Mouse (Mus musculus): ENCODE results near the gene Adprhl1. TPM values are rescaled to one million over a fixed set of nuclear protein-coding genes. Genes with fewer than 3 reads are reported as not detected.

Gene Adprhl1
- 1.6 and 1.9 TPM in 2 replicates for polyA plus RNA-seq (2012; rRNA removed)

GRCm38 (mm10) chr8:13254019-13254418 lies at the start of gene Adprhl1:
Gene Adprhl1 (minus strand): TSS chr8:13254162.

GRCm38 (mm10) chr8:13287692-13288623 lies 34.0 kb upstream of the Adprhl1 start, which contains the start of the genes Dcun1d2 and Tmco3:
Gene Dcun1d2 (minus strand): TSS chr8:13288131.
Gene Tmco3 (plus strand): TSS chr8:13288190.

DNA sequence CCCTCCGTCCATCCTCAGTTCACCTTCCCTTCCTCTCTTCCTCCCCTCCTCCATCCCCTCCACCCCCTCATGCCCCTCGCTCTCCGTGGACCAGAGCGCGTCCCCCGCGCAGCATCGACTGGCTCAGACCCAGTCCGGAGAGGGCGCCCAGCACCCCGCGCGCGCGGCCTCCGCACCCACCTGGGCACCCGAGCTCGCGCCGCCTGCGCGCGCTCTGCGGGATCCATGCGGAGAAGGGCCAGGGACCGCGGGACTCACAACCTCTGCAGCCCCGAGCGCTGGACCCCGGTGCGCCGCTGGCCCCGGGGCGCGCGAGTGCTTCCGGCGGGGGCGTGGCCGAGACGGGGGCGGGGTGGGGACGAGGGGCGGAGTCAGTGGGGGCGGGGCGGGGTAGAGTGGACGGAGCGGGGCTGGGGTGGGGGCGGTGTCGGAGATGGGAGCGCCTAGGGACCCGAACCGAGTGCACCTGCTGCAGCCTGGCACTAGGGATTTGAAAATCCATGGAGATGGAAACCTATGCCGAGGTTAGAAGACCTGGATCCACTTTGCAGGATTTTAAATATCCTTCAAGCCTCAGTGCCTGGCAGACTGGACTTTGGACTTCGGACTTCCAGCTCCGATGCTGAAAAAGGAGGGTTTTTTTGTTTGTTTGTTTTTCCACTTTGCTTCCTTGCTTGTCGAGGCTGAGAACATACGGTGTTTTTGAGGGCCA lies 53.5 kb downstream of the Adprhl1 start, which contains the start of gene Grtp1:
TSS of gene Grtp1 (minus strand) at position 320 of the 712 bp plus-strand sequence.

Other genes with a start within 250 kb of the Adprhl1 start
- gene F7, start 228.1 kb downstream of the Adprhl1 start, polyA plus RNA-seq (2012; rRNA removed), result 0.46 and 0.48 TPM in 2 replicates
- 1.9 and 5.1 TPM in 2 replicates for gene F10, start 216.9 kb downstream of the Adprhl1 start, polyA plus RNA-seq (2012; rRNA removed)
- gene Proz, start 193.2 kb downstream of the Adprhl1 start, polyA plus RNA-seq (2012; rRNA removed), result 0.77 and 0.85 TPM in 2 replicates
- gene Pcid2, start 148.7 kb downstream of the Adprhl1 start, polyA plus RNA-seq (2012; rRNA removed), result 36.8 and 51.0 TPM in 2 replicates
- gene Cul4a, start 148.5 kb downstream of the Adprhl1 start, polyA plus RNA-seq (2012; rRNA removed), result 71.5 and 76.7 TPM in 2 replicates
- 141 and 205 TPM in 2 replicates for gene Lamp1, start 95.0 kb downstream of the Adprhl1 start, polyA plus RNA-seq (2012; rRNA removed)
- gene Grtp1, start 53.5 kb downstream of the Adprhl1 start, polyA plus RNA-seq (2012; rRNA removed), result 11.9 and 19.5 TPM in 2 replicates
- 23.1 and 31.4 TPM in 2 replicates for gene Dcun1d2, start 34.0 kb upstream of the Adprhl1 start, polyA plus RNA-seq (2012; rRNA removed)
- 33.5 and 36.8 TPM in 2 replicates for gene Tmco3, start 34.0 kb upstream of the Adprhl1 start, polyA plus RNA-seq (2012; rRNA removed)
- 250 and 294 TPM in 2 replicates for gene Tfdp1, start 84.6 kb upstream of the Adprhl1 start, polyA plus RNA-seq (2012; rRNA removed)
- not detected in 2 replicates for gene Atp4b, start 142.7 kb upstream of the Adprhl1 start, polyA plus RNA-seq (2012; rRNA removed)
- gene Grk1, start 150.9 kb upstream of the Adprhl1 start, polyA plus RNA-seq (2012; rRNA removed), result 0.08 and 0.10 TPM in 2 replicates
- gene Tmem255b, start 181.0 kb upstream of the Adprhl1 start, polyA plus RNA-seq (2012; rRNA removed), result 0.08 and 0.37 TPM in 2 replicates
- gene Gas6, start 240.3 kb upstream of the Adprhl1 start, polyA plus RNA-seq (2012; rRNA removed), result 12.3 and 12.8 TPM in 2 replicates

Measured in central nervous system, embryonic 11.5 days (tissue).